Mouse (Mus musculus) forebrain, embryonic 16.5 days (tissue): ENCODE data around the gene Gas2l1. TPM values are rescaled to one million over a fixed set of nuclear protein-coding genes. Genes with fewer than 3 reads are reported as not detected.
"Not testable (repeated sequence)": the region's sequence is repeated elsewhere in the genome, so short reads cannot be mapped to it uniquely, and the experiment has no call there.

Experiments used
- ATAC-seq: fragments of 200-750 bp; cut with Nextera tagmentation; 2 replicates; pipeline ENCODE4 v1.8.0; 2017; ENCODE audit warnings: mild to moderate bottlenecking, moderate library complexity
- H3K27ac ChIP-seq: fragments of 300-500 bp; sonication (generic); 2 replicates; pipeline ENCODE4 v1.5.1; 2014; ENCODE audit warnings: low read length, control low read depth
- H3K27me3 ChIP-seq: fragments of 300-500 bp; sonication (generic); replicated peaks from 2 replicates; pipeline ENCODE4 v1.6.1; 2014; ENCODE audit warnings: low read length; ENCODE audit not compliant: control insufficient read depth, insufficient read depth
- H3K36me3 ChIP-seq: fragments of 300-500 bp; sonication (generic); 2 replicates; pipeline ENCODE4 v1.6.1; 2014; ENCODE audit not compliant: control insufficient read depth, insufficient read depth
- H3K4me1 ChIP-seq: fragments of 300-500 bp; sonication (generic); replicated peaks from 2 replicates; pipeline ENCODE4 v1.6.1; 2014; ENCODE audit warnings: low read length; ENCODE audit not compliant: control insufficient read depth, insufficient read depth
- H3K4me2 ChIP-seq: fragments of 300-500 bp; sonication (generic); 2 replicates; pipeline ENCODE4 v1.6.1; 2014; ENCODE audit warnings: mild to moderate bottlenecking, low read length, control low read depth
- H3K4me3 ChIP-seq: fragments of 300-500 bp; sonication (generic); replicated peaks from 2 replicates; pipeline ENCODE4 v1.5.1; 2014; ENCODE audit warnings: mild to moderate bottlenecking, low read length, control low read depth
- H3K9ac ChIP-seq: fragments of 300-500 bp; sonication (generic); replicated peaks from 2 replicates; pipeline ENCODE4 v1.6.1; 2014; ENCODE audit warnings: low read depth, low read length, control low read depth
- H3K9me3 ChIP-seq: fragments of 300-500 bp; sonication (generic); 2 replicates; pipeline ENCODE4 v1.6.1; 2016; ENCODE audit warnings: low read length; ENCODE audit not compliant: control insufficient read depth
- WGBS: fragments of 180-500 bp; shearing (Covaris S2); extraction: QIAGEN DNeasy Blood & Tissue Kit; methylation state at CpG from one replicate; pipeline ENCODE4 v1.1.7; 2014; 5-methylcytosine and 5-hydroxymethylcytosine counted together
- polyA plus RNA-seq: library from polyadenylated mRNA; unstranded; fragments of >200 nt; fragmentation: Nextera tagmentation; extraction: Ambion mirVana; gene quantifications from 2 replicates; pipeline ENCODE4 v1.2.1, GENCODE M21; 2015

The Gas2l1 gene
- polyA plus RNA-seq, 1 experiment from 2014 or later: 18.4 TPM

DNA sequence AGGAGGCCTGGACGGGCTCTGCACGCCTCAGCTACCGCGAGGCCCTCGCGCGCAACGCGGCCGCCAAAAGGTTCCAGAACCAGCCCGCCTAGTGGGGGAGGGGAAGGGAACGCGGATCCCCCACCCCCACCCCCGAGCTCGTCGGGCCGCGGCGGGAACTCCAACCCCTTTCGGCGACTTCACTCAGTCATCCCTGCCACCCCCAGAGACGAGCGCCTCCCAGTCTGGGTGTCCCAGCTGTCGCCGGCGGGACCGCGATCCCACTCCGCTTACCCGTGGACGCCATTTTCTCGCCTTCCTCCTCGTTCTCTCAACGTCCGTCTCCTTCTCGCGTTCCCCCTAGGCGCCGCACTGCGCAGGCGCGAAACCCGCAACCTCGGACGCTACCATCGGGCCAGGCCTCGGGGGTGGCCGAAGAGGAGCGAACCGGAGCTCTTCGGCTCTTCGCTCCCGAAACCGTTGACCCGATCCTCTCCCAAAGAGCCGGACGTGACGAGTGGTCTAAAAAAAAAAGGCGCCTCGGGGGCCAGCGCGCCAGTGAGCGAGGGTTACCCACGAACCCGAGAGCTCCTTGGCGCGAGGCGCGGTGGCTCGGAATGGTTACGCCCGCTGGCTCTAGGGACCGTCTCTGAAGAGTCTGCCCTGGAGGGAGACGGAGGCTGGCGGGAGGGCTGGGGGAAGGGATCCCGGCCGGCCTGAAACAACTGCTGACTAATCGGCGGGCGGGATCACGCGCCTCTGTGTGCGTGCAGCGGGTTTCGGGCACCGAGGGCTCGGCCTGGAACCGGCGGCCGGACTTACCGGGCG lies 33.8 kb upstream of the Gas2l1 start, which contains the start of the genes Rhbdd3 and Ewsr1:
Gene Rhbdd3 (plus strand): TSS at position 191 of the 807 bp plus-strand sequence.
Gene Ewsr1 (minus strand): TSS at position 531 of the 807 bp plus-strand sequence.
- under 1% methylated on average over 92 of the region's 92 CpGs for WGBS
- H3K4me1 ChIP-seq: peaks cover 31% of the 10 kb centered on the region
- peak within 1 kb of the TSS; percentile 89 for H3K4me2 ChIP-seq
- no peaks in the 10 kb centered on the region for H3K9me3 ChIP-seq
- H3K27me3 ChIP-seq: no peaks in the 10 kb centered on the region
- peak within 1 kb of the TSS; percentile 92 for H3K9ac ChIP-seq
- peak; percentile 93 for ATAC-seq
- H3K4me3 ChIP-seq: peak within 1 kb of the TSS; percentile 88
- H3K27ac ChIP-seq: peak within 1 kb of the TSS; percentile 96
- no peaks in the 10 kb centered on the region for H3K36me3 ChIP-seq

DNA sequence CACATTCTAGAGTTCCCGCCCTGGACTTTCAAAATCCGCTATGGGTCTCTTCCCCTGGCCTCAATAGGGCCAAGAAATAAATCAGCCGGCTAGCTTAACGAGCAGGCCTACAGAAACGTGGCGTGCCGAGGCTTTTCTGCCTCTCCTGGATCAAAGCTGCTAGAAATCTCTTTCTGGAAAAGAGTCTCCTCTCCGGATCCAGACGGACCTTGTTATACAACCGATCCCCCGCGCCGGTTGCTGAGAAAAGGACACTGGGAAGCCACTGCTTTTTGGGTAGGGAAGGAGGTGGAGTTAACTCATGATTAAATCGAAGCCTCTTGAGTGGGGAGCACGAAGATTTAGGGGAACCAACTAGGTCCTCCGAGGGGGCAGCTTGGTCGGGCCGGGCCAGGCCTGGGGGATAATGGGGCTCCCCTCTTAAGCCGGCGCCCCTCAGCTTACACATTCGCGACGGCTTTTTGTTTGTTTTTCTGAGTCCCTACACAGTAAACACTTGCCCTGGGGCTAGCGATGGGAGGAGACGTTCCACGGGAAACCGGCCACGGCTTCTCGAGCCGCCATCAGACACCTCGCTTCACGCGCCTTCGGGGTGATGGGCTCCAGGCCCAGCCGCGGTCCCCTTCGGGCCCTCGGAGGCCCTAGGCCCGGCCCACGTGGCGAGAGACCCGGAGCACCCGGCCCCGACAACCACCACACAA lies 33.1 kb upstream of the Gas2l1 start:
- Histone ChIP-seq H3K4me2 (peak overlapping the region; percentile 89), H3K4me3 (peak overlapping the region; percentile 88), H3K9ac (peak overlapping the region; percentile 92), H3K27ac (peak overlapping the region; percentile 96), H3K9me3 (no peaks in the 10 kb centered on the region), H3K4me1 (peaks cover 31% of the 10 kb centered on the region), H3K27me3 (no peaks in the 10 kb centered on the region), H3K36me3 (no peaks in the 10 kb centered on the region)
- under 1% methylated on average over 44 of the region's 44 CpGs for WGBS
- no peak; the same call in 1 of the 2 replicates for ATAC-seq

DNA sequence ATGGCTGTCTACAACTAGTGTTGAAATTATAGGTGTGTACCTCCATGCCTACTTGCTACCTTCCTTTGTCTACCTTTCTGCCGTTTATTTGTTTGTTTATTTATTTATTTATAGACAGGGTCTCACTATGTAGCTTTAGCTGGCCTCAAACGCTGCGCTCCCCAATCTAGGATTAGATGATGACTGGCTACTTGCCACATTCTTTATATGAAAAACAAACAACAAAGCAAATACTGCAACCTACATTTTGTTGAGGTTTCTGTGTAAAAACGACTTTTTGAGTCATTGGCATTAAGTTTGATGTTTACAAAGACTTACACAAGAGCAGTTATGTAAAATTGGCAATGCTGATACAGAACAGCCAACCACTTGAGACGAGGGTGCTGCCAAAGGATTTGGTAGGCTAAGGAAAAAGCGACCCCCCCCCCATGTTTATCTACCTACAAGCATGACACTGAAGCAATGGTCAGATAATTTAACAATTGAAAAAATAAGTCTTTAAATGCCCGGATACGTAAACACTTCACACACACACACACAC lies 31.4 kb upstream of the Gas2l1 start:
- Histone ChIP-seq H3K4me2 (peak overlapping the region; percentile 89), H3K4me3 (no peak overlapping the region), H3K9ac (no peak overlapping the region), H3K36me3 (peaks cover 6% of the 10 kb centered on the region; the same call in 1 of the 2 replicates), H3K4me1 (peaks cover 31% of the 10 kb centered on the region), H3K27ac (no peak overlapping the region), H3K9me3 (no peaks in the 10 kb centered on the region), H3K27me3 (no peaks in the 10 kb centered on the region)
- no peak for ATAC-seq
- WGBS: 58% methylated on average over 8 of the region's 8 CpGs

DNA sequence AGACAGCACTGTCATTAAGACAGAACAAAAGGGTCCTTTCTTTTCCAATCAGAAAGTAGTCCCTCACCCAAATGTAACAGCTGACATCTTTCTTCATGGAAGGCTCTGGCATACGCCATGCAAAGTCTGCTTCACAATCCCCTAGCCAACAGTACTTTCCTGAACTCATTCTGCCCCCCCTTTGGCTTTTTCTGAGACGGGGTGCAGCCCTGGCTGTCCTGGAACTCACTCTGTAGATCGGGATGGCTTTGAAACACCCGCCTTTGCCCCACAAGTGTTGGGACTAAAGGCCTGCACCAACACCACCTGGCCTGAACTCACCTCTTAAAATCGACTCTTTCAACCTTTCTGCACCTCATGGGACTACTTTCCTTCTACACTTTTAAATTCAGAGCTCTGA lies 30.8 kb upstream of the Gas2l1 start:
- Histone ChIP-seq H3K4me3 (no peak overlapping the region), H3K4me2 (no peak overlapping the region), H3K9me3 (no peaks in the 10 kb centered on the region), H3K4me1 (peaks cover 27% of the 10 kb centered on the region), H3K9ac (no peak overlapping the region), H3K27me3 (no peaks in the 10 kb centered on the region), H3K36me3 (peaks cover 6% of the 10 kb centered on the region; the same call in 1 of the 2 replicates), H3K27ac (no peak overlapping the region)
- ATAC-seq: no peak
- WGBS: 70% methylated on average over 5 of the region's 5 CpGs

DNA sequence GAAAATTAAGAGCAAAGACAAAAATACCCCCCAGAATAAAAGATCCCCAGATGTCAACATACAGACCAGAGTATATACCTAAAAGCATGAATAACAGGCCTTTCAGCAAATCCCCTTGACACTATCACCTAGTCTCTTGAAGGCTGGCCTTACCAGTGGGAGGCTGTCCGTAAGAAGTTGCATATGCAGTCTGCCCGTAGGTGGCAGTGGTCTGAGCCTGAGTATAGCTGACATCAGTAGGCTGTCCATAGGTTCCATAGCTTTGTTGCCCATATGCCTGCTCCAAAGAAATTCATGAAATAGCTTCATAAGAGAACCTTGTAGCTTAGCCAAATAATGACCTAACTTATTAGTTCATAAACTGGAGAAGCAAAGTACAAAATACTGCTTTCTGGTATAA lies 26.6 kb upstream of the Gas2l1 start:
- Histone ChIP-seq H3K4me2 (no peak overlapping the region), H3K27ac (no peak overlapping the region), H3K36me3 (peaks cover 35% of the 10 kb centered on the region), H3K27me3 (no peaks in the 10 kb centered on the region), H3K4me3 (no peak overlapping the region), H3K9me3 (no peaks in the 10 kb centered on the region), H3K9ac (no peak overlapping the region), H3K4me1 (peaks cover 11% of the 10 kb centered on the region)
- 41% methylated on average over 2 of the region's 2 CpGs for WGBS
- ATAC-seq: no peak

DNA sequence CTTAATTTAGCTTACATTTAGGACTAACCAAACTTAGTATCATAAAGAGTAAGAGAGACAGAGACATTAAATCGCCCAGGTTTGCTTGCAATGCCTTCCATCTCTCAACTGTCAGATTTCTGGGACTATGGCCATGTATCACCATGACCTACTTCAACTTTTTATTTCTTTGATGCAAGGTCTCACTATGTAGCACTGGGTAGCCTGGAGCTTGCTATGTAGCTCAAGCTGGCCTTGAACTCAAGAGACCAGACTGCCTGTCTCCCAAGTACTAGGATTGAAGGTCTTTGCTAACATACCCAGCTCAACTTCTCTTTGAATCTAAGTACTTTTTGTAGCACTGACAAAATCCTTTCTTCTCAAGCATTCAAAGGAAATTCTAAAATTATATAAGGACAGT lies 24.0 kb upstream of the Gas2l1 start:
- no peak overlapping the region for H3K4me3 ChIP-seq
- H3K9me3 ChIP-seq: no peaks in the 10 kb centered on the region
- H3K4me2 ChIP-seq: no peak overlapping the region
- H3K36me3 ChIP-seq: peaks cover 54% of the 10 kb centered on the region
- no peak for ATAC-seq
- no peaks in the 10 kb centered on the region for H3K27me3 ChIP-seq
- no peak overlapping the region for H3K9ac ChIP-seq
- WGBS: 94% methylated on average over 1 of the region's 1 CpGs
- no peak overlapping the region for H3K27ac ChIP-seq
- H3K4me1 ChIP-seq: no peaks in the 10 kb centered on the region

DNA sequence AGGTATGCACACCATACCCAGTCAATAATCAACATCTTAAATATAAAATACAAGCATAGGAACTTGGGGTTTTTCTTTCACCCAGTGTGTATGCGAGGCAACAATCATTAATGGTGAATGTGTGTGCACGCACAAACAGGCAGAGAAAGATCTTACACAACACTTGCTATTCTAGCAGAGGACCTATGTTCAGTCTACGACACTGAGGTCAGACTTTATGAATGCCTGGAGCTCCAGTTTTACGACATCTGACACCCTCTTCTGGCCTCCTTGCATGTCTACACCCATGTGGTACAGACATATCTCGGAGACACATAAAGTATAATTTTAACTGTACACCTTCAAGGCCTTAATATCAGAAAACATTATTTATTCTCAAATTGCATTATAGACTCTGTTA lies 11.7 kb upstream of the Gas2l1 start:
- H3K4me1 ChIP-seq, H3K4me2 ChIP-seq, H3K9ac ChIP-seq, ATAC-seq, H3K27ac ChIP-seq, H3K9me3 ChIP-seq, H3K4me3 ChIP-seq, H3K27me3 ChIP-seq: not testable (repeated sequence)
- H3K36me3 ChIP-seq: peaks cover 38% of the 10 kb centered on the region
- 91% methylated on average over 4 of the region's 5 CpGs for WGBS

DNA sequence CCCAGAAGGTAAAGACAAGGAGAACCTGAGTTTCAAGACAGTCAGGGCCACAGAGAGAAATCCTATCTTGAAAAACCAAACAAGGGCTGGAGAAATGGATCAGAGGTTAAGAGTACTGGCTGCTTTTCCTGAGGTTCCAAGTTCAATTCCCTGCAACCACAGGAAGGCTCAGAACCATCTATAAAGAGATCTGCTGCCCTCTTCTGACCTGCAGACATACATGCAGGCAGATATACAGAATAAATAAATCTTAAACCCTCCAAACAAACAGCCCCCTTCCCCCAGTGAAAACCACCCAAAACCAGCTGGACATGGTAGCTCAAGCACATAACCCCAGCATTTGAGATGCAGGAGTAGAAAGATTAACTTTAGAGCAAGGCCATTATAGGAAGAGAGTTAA lies 10.6 kb upstream of the Gas2l1 start:
- no peaks in the 10 kb centered on the region for H3K9me3 ChIP-seq
- no peak for ATAC-seq
- no peaks in the 10 kb centered on the region for H3K4me1 ChIP-seq
- H3K27me3 ChIP-seq: no peaks in the 10 kb centered on the region
- no peak overlapping the region for H3K4me3 ChIP-seq
- H3K4me2 ChIP-seq: no peak overlapping the region
- no peak overlapping the region for H3K9ac ChIP-seq
- H3K36me3 ChIP-seq: peaks cover 42% of the 10 kb centered on the region
- H3K27ac ChIP-seq: no peak overlapping the region

DNA sequence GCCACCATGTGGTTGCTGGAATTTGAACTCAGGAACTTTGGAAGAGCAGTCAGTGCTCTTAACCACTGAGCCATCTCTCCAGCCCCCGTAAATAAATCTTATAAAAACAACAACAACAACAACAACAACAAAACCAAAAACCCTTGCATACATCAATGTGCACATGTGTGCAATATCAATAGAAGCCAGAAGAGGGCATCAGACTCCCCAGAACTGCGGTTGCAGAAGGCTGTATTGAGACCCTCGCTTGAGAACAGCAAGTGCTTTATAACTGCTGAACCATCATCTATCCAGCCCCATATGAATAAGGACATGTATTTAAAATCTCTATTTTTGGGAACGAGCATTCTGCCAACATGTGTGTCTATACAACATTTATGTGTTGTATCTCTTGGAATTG lies 9.8 kb upstream of the Gas2l1 start:
- WGBS: 60% methylated on average over 4 of the region's 4 CpGs
- Histone ChIP-seq H3K9ac (no peak overlapping the region), H3K27ac (no peak overlapping the region), H3K27me3 (no peaks in the 10 kb centered on the region), H3K4me1 (no peaks in the 10 kb centered on the region), H3K9me3 (no peaks in the 10 kb centered on the region), H3K4me3 (no peak overlapping the region), H3K36me3 (peaks cover 43% of the 10 kb centered on the region), H3K4me2 (no peak overlapping the region)
- ATAC-seq: peak; percentile 38; the same call in 1 of the 2 replicates
